Mouse (Mus musculus) WW6 (cell line): ENCODE data around the gene Zfp53.

Source experiments
- DNase-seq: peaks from one replicate; pipeline ENCODE4 v3.0.0-alpha.2; 2013; ENCODE audit warnings: low read depth, low spot score

The Zfp53 gene

DNA sequence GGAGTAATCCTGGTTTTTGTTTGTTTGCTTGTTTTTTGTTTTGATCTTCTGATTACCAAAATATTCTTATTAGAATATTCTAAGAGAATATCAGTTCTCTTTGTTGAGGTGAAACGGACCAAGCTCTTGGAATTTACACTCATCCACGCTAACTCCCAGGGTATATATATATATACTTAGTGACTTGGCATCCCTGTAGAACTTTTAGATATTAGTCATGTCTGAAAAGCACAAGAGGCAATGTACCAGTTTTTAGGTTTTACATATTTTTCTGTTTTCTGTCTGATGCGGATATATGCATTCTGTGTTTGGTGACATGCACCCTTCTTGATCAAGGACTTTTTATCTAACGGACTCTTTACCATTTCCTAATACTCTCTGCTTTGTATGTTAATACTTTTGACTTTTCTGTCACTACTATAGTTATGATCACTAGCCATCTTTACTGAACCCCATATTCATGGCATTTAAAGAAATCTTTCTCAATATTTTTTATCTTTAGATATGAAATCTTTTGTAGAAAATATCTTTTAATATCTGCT is 28.4 kb downstream of the Zfp53 start:
- no peak for DNase-seq

DNA sequence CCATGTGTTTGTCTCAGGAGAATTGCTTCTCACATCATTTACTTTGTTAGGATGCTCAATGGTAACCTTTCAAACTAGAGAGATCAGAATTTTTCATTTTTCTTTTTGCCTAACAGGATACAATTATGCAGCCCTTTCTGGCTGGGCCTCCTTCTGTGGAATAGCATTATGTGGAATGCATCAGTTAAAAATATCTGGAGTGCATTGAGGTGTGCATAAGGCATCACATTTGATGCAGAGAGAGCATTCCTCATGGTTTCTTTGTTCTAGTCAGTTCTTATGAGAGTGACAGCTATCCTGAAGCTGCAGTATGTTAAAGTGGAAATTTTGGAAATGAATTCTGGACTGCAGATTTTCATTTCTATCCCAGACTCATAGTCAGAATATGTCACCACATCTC is 37.5 kb downstream of the Zfp53 start:
- no peak for DNase-seq

DNA sequence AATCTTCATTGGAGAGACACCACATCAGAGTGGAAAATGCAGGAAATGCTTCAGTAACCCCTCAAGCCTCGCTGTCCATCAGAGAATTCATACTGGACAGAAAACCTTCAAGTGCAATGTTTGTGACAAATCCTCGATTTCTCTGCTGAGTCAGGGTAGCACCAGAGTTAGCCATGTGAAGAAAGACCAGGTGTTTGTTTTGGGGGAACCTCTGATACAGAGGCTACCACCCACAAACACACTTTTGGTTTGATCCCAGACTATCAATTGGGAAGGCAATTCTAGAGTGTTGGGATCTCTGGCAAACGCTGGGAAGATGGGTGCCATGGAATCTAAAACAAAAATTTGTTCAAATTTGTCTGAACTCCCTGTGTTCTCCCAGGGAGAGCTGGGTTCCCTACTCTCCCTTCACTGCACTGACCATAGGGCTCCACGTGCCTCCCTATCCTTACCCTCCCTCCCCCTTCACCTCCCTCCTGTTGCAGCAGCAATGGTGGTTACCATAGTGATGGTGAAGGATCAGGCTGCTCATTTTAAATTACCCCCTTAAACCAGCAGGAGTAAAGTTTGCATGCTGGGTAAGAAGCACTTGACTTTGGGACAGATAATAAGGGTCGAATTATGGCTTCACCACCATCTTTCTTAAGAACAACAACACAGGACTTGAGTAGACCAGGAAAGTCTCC is 42.0 kb downstream of the Zfp53 start:
- DNase-seq, result no peak

DNA sequence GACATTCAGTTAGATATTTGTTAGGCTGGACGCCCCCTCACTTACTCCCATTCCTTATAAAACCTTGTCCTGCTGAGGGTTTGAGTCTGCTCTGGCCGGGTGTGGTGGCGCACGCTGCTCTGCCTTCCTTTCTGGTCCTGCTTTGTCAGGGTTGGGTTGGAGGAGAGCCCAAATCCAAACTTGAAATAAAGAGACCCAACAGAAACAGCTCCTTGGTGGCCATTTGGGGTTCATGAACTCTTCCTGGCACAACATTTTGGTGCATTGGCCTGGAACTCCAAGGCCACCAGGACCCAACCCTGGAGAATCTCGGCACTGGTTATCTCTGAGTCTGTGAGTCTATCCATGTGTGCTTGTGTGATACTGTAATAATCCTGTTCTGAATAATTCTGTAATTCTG is 42.8 kb downstream of the Zfp53 start:
- DNase-seq, result no peak

DNA sequence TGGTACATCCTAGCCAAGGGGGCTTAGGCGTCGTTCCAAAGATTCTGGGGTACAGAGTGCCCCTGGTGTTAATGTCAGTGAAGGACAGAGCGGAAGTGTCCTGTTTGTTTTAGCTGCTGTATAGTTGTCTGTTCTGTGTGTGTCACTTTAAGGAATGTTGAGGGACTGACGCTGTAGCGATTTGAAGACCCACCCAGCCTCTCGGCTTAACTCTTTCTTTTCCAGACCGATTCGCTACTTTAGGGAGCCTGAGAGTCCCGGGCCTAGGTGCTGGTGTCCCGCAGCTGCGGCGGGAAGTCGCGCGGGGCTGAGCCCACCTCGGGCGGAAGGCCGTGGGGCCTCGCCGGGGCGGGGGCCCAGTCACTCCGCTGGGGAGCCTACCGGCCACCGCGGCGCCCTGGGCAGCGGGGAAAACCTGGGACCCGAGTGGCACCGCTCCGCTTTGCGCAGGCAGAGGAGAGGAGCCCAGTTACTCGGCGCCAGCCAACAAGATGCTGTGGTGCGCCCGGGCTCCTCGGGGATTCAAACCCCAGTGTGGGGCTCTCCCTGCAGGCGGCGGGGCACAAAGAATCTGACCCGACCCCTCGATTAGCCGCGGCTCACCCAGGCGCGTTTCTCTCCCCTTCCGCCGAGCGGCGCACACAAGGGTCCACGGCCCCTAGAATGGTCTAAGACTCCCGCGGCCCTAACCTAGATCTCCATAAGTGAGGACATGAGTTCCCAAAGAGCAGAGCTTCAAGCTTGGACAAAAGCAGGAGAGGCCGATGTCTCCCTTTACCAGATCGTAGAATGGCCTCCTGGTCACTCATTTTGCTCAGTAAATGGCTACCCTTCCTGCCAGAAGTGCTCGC is 43.5 kb downstream of the Zfp53 start:
- DNase-seq, result no peak

DNA sequence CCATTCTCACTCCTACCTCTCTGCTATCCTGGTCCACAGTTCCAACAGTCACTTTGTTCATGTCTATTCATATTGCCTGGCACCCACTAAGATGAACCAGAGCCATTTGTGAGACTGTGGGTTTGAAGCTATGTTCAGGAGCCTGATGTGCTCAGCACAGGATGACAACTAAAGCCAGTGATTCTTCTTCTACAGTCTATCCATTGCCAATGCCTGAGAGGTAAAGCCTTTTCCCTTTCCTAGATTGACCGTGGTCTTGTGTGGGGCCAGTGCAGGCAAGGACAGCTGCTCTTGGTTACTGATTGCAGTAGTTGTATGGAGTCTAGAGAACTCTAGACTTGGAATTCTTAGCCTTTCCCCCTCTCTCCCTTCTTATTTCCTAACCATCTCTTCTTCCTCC is 45.2 kb downstream of the Zfp53 start:
- no peak for DNase-seq

DNA sequence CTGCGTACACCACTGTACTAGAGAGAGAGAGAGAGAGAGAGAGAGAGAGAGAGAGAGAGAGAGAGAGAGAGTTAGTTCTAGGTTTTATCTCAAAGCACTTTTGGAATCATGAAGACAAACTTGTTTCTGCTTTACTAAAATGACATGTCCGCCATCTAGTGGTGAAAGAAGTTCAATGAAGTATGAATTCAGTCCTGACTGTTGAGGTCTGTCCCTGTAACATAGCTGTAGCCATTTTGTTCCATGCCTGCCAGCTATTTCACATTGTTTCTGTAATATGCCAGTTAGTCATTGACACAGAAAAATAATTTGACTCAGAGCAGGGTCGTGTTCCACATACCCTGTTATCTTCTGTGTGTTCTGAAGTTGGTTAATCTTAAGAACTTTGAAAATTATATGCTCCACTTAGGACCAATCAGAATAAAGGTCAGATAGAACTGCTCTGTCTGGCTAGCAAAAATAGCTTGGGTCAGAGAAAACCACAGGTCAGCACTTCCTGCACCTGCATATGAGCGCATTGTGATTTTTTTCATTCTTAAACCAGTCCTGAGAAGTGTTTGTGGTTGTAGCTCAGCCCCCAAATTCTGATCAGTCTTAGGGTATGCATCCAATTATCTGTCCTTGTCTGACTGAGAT is 45.8 kb downstream of the Zfp53 start:
- DNase-seq, result no peak

DNA sequence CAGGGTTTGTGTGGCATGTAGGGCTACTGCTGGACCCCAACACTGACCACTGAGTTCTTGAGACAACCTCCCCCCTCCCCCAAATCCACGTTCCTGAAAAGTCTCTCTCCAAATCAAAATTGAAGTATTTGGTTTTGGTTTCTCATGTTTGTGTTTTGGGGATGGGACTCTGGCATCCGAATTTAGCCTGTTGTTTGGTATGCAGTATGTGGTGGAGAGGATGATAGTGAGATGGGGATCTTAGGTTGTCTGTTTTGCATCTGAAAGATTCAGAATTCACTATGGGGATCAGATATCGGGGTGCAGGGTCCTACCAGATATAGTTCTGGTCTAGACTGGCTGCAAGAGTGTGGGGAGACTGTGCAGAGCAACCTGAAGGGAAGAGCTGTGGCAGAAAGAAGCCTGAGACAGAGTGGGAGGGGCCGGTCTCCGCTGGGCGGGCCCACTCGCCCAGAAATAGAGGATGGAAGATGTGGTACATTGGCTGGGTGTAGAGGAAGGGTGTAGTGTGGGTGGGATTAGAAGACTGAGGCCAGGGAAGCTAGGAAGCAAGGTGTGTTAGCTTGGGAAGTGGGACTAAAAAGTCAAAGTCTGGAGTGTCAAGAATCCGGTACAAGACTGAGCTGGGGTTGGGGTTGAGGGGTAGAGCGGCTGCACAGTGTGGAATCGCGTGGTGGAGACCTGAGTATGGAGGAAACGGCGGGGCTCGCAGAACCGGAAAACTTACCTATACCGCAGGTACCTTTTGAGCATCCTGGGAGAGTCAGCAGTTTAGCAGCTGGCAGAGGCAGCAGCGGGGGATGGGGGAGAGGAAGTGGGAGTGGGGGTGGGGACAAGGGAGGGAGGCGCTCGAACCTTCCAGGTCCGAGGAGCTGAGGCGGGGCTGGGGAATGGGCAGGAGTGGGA is 46.6 kb downstream of the Zfp53 start, which contains the start of gene Zfp52:
Gene Zfp52 (plus strand): TSS at position 444 of the 906 bp plus-strand sequence.
- no peak for DNase-seq

DNA sequence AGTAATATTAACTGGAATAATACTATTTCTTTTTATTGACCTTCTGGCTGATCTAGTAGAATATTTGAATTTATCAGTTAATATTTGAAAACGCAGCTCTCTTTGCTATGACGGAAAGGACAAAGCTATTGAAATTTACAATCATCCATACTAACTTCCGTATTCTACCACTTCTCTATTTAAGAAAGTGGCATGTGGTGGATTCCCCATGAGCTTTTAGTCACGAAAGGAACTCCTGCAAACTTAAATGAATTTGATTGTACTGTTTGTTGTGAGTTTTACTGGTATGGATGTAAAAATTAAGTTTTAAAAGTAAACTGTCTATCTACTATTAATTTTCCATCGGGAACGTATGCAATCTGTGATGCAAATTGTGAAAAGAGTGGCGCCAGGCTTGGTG is 47.3 kb downstream of the Zfp53 start:
- DNase-seq, result no peak

DNA sequence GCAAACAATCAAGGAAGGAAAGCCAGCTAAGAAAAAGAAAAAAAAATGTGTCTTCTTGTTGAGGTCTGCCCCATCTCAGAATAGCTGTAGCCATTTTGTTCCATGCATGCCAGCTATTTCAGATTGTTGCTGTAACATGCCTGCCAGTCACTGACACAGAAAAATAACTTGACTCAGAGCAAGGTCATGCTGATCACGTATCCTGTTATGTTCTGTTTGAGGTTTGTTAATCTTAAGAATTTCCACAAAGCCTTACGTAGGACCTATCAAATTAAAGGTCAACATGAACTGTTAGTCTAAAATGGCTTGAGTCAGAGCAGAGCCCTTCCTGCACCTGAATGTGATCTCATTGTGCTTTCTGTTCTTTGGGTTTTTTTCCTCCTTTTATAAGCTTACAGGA is 47.9 kb downstream of the Zfp53 start:
- DNase-seq, result no peak

DNA sequence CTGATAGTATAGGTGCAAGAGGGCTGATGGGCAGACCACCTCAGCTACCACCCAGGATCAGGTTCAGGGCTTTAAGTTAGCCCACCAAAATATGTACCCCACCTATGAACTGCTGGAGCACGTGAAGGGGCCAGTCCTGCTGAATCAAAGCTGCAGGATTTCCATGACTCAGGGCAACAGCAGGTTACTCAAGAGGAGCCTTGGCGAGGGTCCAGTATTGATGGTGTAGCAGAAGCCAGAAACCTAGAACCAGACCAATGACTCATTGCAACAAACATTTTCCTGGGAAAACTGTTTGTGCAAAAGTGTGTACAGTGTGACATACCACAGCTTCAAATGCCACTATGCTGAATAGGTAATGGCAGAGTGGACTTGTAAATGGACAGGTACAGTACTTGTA is 69.0 kb downstream of the Zfp53 start:
- no peak for DNase-seq
